In the genomic region with DNA sequence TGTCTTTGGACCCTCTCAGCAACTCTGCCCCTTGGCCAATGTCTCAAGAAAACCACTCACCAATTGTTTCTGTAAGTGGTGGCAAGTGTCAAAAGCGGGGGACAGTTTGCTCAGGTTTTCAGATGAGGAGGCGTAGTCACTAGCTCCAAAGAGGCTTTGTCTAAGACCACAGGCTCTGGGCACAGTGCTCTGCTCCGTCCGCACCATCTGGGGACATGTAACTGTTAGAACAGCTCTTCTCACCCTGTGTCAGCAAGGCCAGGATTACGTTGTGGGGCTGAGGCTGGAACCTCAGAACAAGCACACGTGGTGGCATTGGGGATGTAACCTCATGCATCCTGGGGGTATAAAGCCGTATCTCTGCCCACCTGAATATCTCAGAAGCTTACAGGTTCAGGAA, we compare ENCODE assay signal across 25 mouse cellular contexts. TPM values are rescaled to one million over a fixed set of nuclear protein-coding genes. Genes with fewer than 3 reads are reported as not detected.
DNase-seq lines count a peak whose midpoint lies in the region; ATAC-seq and TF ChIP-seq lines count a peak whose summit lies in the region.
"Had no signal": no experiment of that assay in that cellular context is flagged by ENCODE, and none has a peak within 500 bp of the region (broad histone marks: within the 10 kb centered on the region; RNA-seq: fewer than 3 reads in every experiment).

No protein-coding gene starts in this region.

- H3K4me3 ChIP-seq in lung, embryonic 14.5 days (ENCODE audit: low read depth, low read length): peak overlapping the region; percentile 96; the same call in 1 of the 2 replicates
- H3K4me3 ChIP-seq in E14TG2a.4 (replicated peaks; ENCODE audit: low read length): peak overlapping the region; percentile 89
- peak overlapping the region; percentile 6; the same call in 1 of the 2 replicates for H3K4me3 ChIP-seq in ES-Bruce4 (ENCODE audit: low read depth, low read length)
- no peak overlapping the region for H3K4me3 ChIP-seq in intestine, embryonic 15.5 days (replicated peaks)
- H3K4me3 ChIP-seq in neural tube, embryonic 15.5 days (replicated peaks): no peak overlapping the region
- H3K4me3 ChIP-seq: heart, adult 2 months; liver, embryonic 12.5 days; myocyte; neural tube, embryonic 13.5 days had no signal

- peaks cover 11% of the 10 kb centered on the region for H3K4me1 ChIP-seq in lung, embryonic 14.5 days (ENCODE audit: insufficient read depth)
- H3K4me1 ChIP-seq in E14TG2a.4 (replicated peaks; ENCODE audit: low read depth, low read length) (peaks cover 64% of the 10 kb centered on the region), ES-Bruce4 (ENCODE audit: control insufficient read depth, insufficient read depth, low read length) (peaks cover 9% of the 10 kb centered on the region)
- peaks cover 22% of the 10 kb centered on the region for H3K4me1 ChIP-seq in intestine, embryonic 15.5 days (replicated peaks)
- H3K4me1 ChIP-seq in neural tube, embryonic 15.5 days: peaks cover 30% of the 10 kb centered on the region

- WGBS in lung, embryonic 14.5 days: 76% methylated on average over 7 of the region's 7 CpGs
- 88% methylated on average over 7 of the region's 7 CpGs for WGBS in intestine, embryonic 15.5 days
- 90% methylated on average over 7 of the region's 7 CpGs for WGBS in neural tube, embryonic 15.5 days

- peak overlapping the region; percentile 99 for H3K4me2 ChIP-seq in lung, embryonic 14.5 days
- H3K4me2 ChIP-seq in intestine, embryonic 15.5 days (replicated peaks): peak overlapping the region; percentile 85
- no peak overlapping the region for H3K4me2 ChIP-seq in neural tube, embryonic 15.5 days
- H3K4me2 ChIP-seq: liver, embryonic 12.5 days had no signal

- no peak overlapping the region for H3K9ac ChIP-seq in lung, embryonic 14.5 days
- peak overlapping the region; percentile 80 for H3K9ac ChIP-seq in ES-Bruce4 (ENCODE audit: low read depth, poor library complexity, severe bottlenecking)
- H3K9ac ChIP-seq in intestine, embryonic 15.5 days: no peak overlapping the region; the same call in 1 of the 2 replicates
- H3K9ac ChIP-seq in neural tube, embryonic 15.5 days (replicated peaks): no peak overlapping the region
- H3K9ac ChIP-seq: hindbrain, embryonic 12.5 days; limb, embryonic 13.5 days; liver, embryonic 12.5 days; midbrain, embryonic 15.5 days; neural tube, embryonic 13.5 days; stomach, embryonic 15.5 days had no signal

- TF ChIP-seq POLR2A in ES-Bruce4 (IDR thresholded peaks at IDR 0.05; ENCODE audit: insufficient read depth, low read length): no peak

- H3K27ac ChIP-seq in lung, embryonic 14.5 days (ENCODE audit: low read depth): no peak overlapping the region
- H3K27ac ChIP-seq in ES-Bruce4 (ENCODE audit: insufficient read depth, low read length): no peak overlapping the region
- no peak overlapping the region for H3K27ac ChIP-seq in intestine, embryonic 15.5 days
- no peak overlapping the region for H3K27ac ChIP-seq in neural tube, embryonic 15.5 days (replicated peaks)
- H3K27ac ChIP-seq: heart, adult 2 months; heart, embryonic 13.5 days; hindbrain, embryonic 12.5 days; limb, embryonic 13.5 days; liver, embryonic 12.5 days; midbrain, embryonic 15.5 days; neural tube, embryonic 13.5 days; stomach, embryonic 15.5 days had no signal

- TF ChIP-seq CTCF in lung, embryonic 14.5 days (IDR thresholded peaks at IDR 0.05; ENCODE audit: low read depth): no peak
- TF ChIP-seq CTCF in E14TG2a.4 (conservative IDR thresholded peaks at IDR 0.05; ENCODE audit: low read length) (no peak), ES-Bruce4 (IDR thresholded peaks at IDR 0.05; ENCODE audit: low read depth, low read length) (no peak)

- H3K9me3 ChIP-seq in lung, embryonic 14.5 days (ENCODE audit: low read depth, low read length): no peaks in the 10 kb centered on the region
- H3K9me3 ChIP-seq in E14TG2a.4 (ENCODE audit: low read length): no peaks in the 10 kb centered on the region
- H3K9me3 ChIP-seq in ES-Bruce4 (replicated peaks; ENCODE audit: control insufficient read depth, insufficient read depth, low read length, poor library complexity, severe bottlenecking): no peaks in the 10 kb centered on the region
- H3K9me3 ChIP-seq in intestine, embryonic 15.5 days: no peaks in the 10 kb centered on the region
- H3K9me3 ChIP-seq in neural tube, embryonic 15.5 days (replicated peaks): no peaks in the 10 kb centered on the region
- H3K9me3 ChIP-seq: heart, embryonic 13.5 days; hindbrain, embryonic 12.5 days; limb, embryonic 13.5 days; liver, embryonic 12.5 days; midbrain, embryonic 15.5 days; neural tube, embryonic 13.5 days; stomach, embryonic 15.5 days had no signal

- no peaks in the 10 kb centered on the region for H3K36me3 ChIP-seq in lung, embryonic 14.5 days (ENCODE audit: insufficient read depth)
- H3K36me3 ChIP-seq in E14TG2a.4 (ENCODE audit: insufficient read depth, low read length) (peaks cover 42% of the 10 kb centered on the region), ES-Bruce4 (ENCODE audit: control insufficient read depth, insufficient read depth, low read length, poor library complexity, severe bottlenecking) (no peaks in the 10 kb centered on the region)
- no peaks in the 10 kb centered on the region for H3K36me3 ChIP-seq in intestine, embryonic 15.5 days
- no peaks in the 10 kb centered on the region for H3K36me3 ChIP-seq in neural tube, embryonic 15.5 days
- H3K36me3 ChIP-seq: heart, embryonic 13.5 days; hindbrain, embryonic 12.5 days; limb, embryonic 13.5 days; liver, embryonic 12.5 days; midbrain, embryonic 15.5 days; neural tube, embryonic 13.5 days; stomach, embryonic 15.5 days had no signal

- no peak for ATAC-seq in lung, embryonic 14.5 days (ENCODE audit: insufficient read depth)
- no peak for ATAC-seq in intestine, embryonic 15.5 days
- ATAC-seq in neural tube, embryonic 15.5 days (ENCODE audit: low FRiP score): no peak
- ATAC-seq: liver, embryonic 12.5 days; lung, postnatal 0 days; midbrain, embryonic 15.5 days had no signal

- no peaks in the 10 kb centered on the region for H3K27me3 ChIP-seq in lung, embryonic 14.5 days (ENCODE audit: insufficient read depth, low read length)
- peaks cover 15% of the 10 kb centered on the region for H3K27me3 ChIP-seq in E14TG2a.4 (ENCODE audit: insufficient read depth, low read length)
- no peaks in the 10 kb centered on the region for H3K27me3 ChIP-seq in ES-Bruce4 (ENCODE audit: control insufficient read depth, insufficient read depth, low read length, poor library complexity, severe bottlenecking)
- H3K27me3 ChIP-seq in intestine, embryonic 15.5 days (replicated peaks): no peaks in the 10 kb centered on the region
- peaks cover 4% of the 10 kb centered on the region; the same call in 1 of the 2 replicates for H3K27me3 ChIP-seq in neural tube, embryonic 15.5 days (replicated peaks)
- H3K27me3 ChIP-seq: limb, embryonic 13.5 days; midbrain, embryonic 15.5 days; stomach, embryonic 15.5 days had no signal

- no peak for TF ChIP-seq EP300 in ES-Bruce4 (IDR thresholded peaks at IDR 0.05; ENCODE audit: insufficient read depth, low read depth, low read length)

- no peak for DNase-seq in lung, embryonic 14.5 days
- no peak for DNase-seq in lung, adult 18-20 months
- DNase-seq in layer of hippocampus, postnatal 10 days (ENCODE audit: low spot score in 2 of 2): no peak
- DNase-seq: adrenal gland, postnatal 14 days; cerebellum, adult 8-10 months; cerebellum, postnatal 36 days; embryo, embryonic 11 days; gastrocnemius, postnatal 25 days; heart, adult 2 months; kidney, postnatal 36 days; right cerebral cortex, postnatal 4 days; thymus, postnatal 25 days had no signal

RNA-seq across cellular contexts. Expression of a gene that starts 1.4 kb away (rescaled TPM):
- polyA plus RNA-seq in lung, embryonic 14.5 days (2014; fragmentation: Nextera tagmentation; extraction: Ambion mirVana): 4.7 and 4.9 TPM in 2 replicates
- polyA plus RNA-seq in ES-Bruce4 (2011; ENCODE audit: insufficient read depth, insufficient read length, low read depth, missing spikeins): 5.3 and 6.2 TPM in 2 replicates
- polyA plus RNA-seq in intestine, embryonic 15.5 days (2015; fragmentation: Nextera tagmentation; extraction: Ambion mirVana): 1.3 and 1.6 TPM in 2 replicates
- polyA plus RNA-seq in neural tube, embryonic 15.5 days (2015; fragmentation: Nextera tagmentation; extraction: Ambion mirVana): 1.4 and 1.9 TPM in 2 replicates
- total RNA-seq in layer of hippocampus, postnatal 10 days (2021): 1 to 10 TPM; 8.0 to 9.6 TPM

RNA-seq across cellular contexts. Expression of a gene that starts 59.6 kb away (rescaled TPM):
- polyA plus RNA-seq in lung, embryonic 14.5 days (2014; fragmentation: Nextera tagmentation; extraction: Ambion mirVana): 85.7 and 95.5 TPM in 2 replicates
- 83.1 and 91.6 TPM in 2 replicates for polyA plus RNA-seq in ES-Bruce4 (2011; ENCODE audit: insufficient read depth, insufficient read length, low read depth, missing spikeins)
- 117 and 120 TPM in 2 replicates for polyA plus RNA-seq in intestine, embryonic 15.5 days (2015; fragmentation: Nextera tagmentation; extraction: Ambion mirVana)
- 138 and 145 TPM in 2 replicates for polyA plus RNA-seq in neural tube, embryonic 15.5 days (2015; fragmentation: Nextera tagmentation; extraction: Ambion mirVana)
- total RNA-seq in layer of hippocampus, postnatal 10 days (2021): 100 to 1,000 TPM; 144 to 159 TPM

RNA-seq across cellular contexts. Expression of a gene that starts 59.8 kb away (rescaled TPM):
- 28.0 and 30.3 TPM in 2 replicates for polyA plus RNA-seq in lung, embryonic 14.5 days (2014; fragmentation: Nextera tagmentation; extraction: Ambion mirVana)
- polyA plus RNA-seq in ES-Bruce4 (2011; ENCODE audit: insufficient read depth, insufficient read length, low read depth, missing spikeins): 8.9 and 12.3 TPM in 2 replicates
- polyA plus RNA-seq in intestine, embryonic 15.5 days (2015; fragmentation: Nextera tagmentation; extraction: Ambion mirVana): 19.6 and 19.8 TPM in 2 replicates
- polyA plus RNA-seq in neural tube, embryonic 15.5 days (2015; fragmentation: Nextera tagmentation; extraction: Ambion mirVana): 21.3 and 26.8 TPM in 2 replicates
- 10 to 100 TPM; 39.0 to 41.9 TPM for total RNA-seq in layer of hippocampus, postnatal 10 days (2021)

Comparison
In these comparisons a context has a peak if more than half of its experiments do, and no peak if none do; other contexts are left out.
1. H3K4me3 ChIP-seq: peak in lung, embryonic 14.5 days (single experiment), E14TG2a.4 (single experiment) and ES-Bruce4 (single experiment); none in intestine, embryonic 15.5 days (single experiment) and neural tube, embryonic 15.5 days (single experiment).